Mouse (Mus musculus) midbrain, embryonic 16.5 days (tissue): Measurements from ENCODE around the gene Anxa6. TPM values are rescaled to one million over a fixed set of nuclear protein-coding genes. Genes with fewer than 3 reads are reported as not detected.
"Not testable (repeated sequence)": the region's sequence is repeated elsewhere in the genome, so short reads cannot be mapped to it uniquely, and the experiment has no call there.

ENCODE experiments used
- ATAC-seq: fragments of 200-750 bp; cut with Nextera tagmentation; 2 replicates; pipeline ENCODE4 v1.8.0; 2017; ENCODE audit warnings: moderate TSS enrichment
- H3K27ac ChIP-seq: fragments of 300-500 bp; sonication (generic); 2 replicates; pipeline ENCODE4 v1.5.1; 2014; ENCODE audit warnings: mild to moderate bottlenecking, low read length, mixed read lengths
- H3K27me3 ChIP-seq: fragments of 300-500 bp; sonication (generic); 2 replicates; pipeline ENCODE4 v1.6.1; 2014; ENCODE audit warnings: low read depth, low read length, mixed read lengths; ENCODE audit not compliant: control insufficient read depth, insufficient read depth
- H3K36me3 ChIP-seq: fragments of 300-500 bp; sonication (generic); 2 replicates; pipeline ENCODE4 v1.6.1; 2014; ENCODE audit warnings: mild to moderate bottlenecking, low read length, moderate library complexity, mixed read lengths; ENCODE audit not compliant: control insufficient read depth, insufficient read depth
- H3K4me1 ChIP-seq: fragments of 300-500 bp; sonication (generic); 2 replicates; pipeline ENCODE4 v1.6.1; 2014; ENCODE audit warnings: mild to moderate bottlenecking, low read length, mixed read lengths; ENCODE audit not compliant: control insufficient read depth, insufficient read depth
- H3K4me2 ChIP-seq: fragments of 300-500 bp; sonication (generic); 2 replicates; pipeline ENCODE4 v1.6.1; 2014; ENCODE audit warnings: mild to moderate bottlenecking, low read length, mixed read lengths
- H3K4me3 ChIP-seq: fragments of 300-500 bp; sonication (generic); 2 replicates; pipeline ENCODE4 v1.5.1; 2014; ENCODE audit warnings: low read depth, mild to moderate bottlenecking, low read length, moderate library complexity, mixed read lengths
- H3K9ac ChIP-seq: fragments of 300-500 bp; sonication (generic); 2 replicates; pipeline ENCODE4 v1.6.1; 2014; ENCODE audit warnings: low read depth, low read length, mixed read lengths
- H3K9me3 ChIP-seq: fragments of 300-500 bp; sonication (generic); replicated peaks from 2 replicates; pipeline ENCODE4 v1.6.1; 2014; ENCODE audit warnings: mild to moderate bottlenecking, low read length, mixed read lengths; ENCODE audit not compliant: control insufficient read depth, poor library complexity, severe bottlenecking
- WGBS: fragments of 180-500 bp; shearing (Covaris S2); extraction: QIAGEN DNeasy Blood & Tissue Kit; methylation state at CpG from one replicate; pipeline ENCODE4 v1.1.7; 2014; 5-methylcytosine and 5-hydroxymethylcytosine counted together
- polyA plus RNA-seq: library from polyadenylated mRNA; unstranded; fragments of >200 nt; fragmentation: Nextera tagmentation; extraction: Ambion mirVana; gene quantifications from 2 replicates; pipeline ENCODE4 v1.2.1, GENCODE M21; 2015

The Anxa6 gene
- polyA plus RNA-seq, 1 experiment from 2014 or later = 37.0 TPM

GRCm38 (mm10) chr11:54955735-54956480 is 77.3 kb downstream of the Anxa6 start:
- Histone ChIP-seq H3K27ac (peak overlapping the region; percentile 91), H3K4me3 (peak overlapping the region; percentile 81), H3K27me3 (no peaks in the 10 kb centered on the region), H3K4me1 (peaks cover 13% of the 10 kb centered on the region; the same call in 1 of the 2 replicates), H3K9ac (peak overlapping the region; percentile 91), H3K36me3 (no peaks in the 10 kb centered on the region), H3K9me3 (no peaks in the 10 kb centered on the region), H3K4me2 (peak overlapping the region; percentile 71)
- under 1% methylated on average over 59 of the region's 59 CpGs for whole genome bisulfite sequencing
- ATAC-seq = peak; percentile 97

GRCm38 (mm10) chr11:54955400-54955734 is 77.9 kb downstream of the Anxa6 start:
- not testable (repeated sequence) for ATAC-seq, H3K36me3 ChIP-seq, H3K27me3 ChIP-seq, H3K9me3 ChIP-seq
- H3K4me1 ChIP-seq = peaks cover 13% of the 10 kb centered on the region; the same call in 1 of the 2 replicates
- 46% methylated on average over 10 of the region's 10 CpGs for WGBS
- H3K27ac ChIP-seq = peak overlapping the region; percentile 91; the same call in 1 of the 2 replicates
- peak overlapping the region; percentile 81 for H3K4me3 ChIP-seq
- peak overlapping the region; percentile 71 for H3K4me2 ChIP-seq
- H3K9ac ChIP-seq = peak overlapping the region; percentile 91

- H3K9ac ChIP-seq = no peak overlapping the region
- 84% methylated on average over 8 of the region's 8 CpGs for WGBS
- H3K27me3 ChIP-seq = no peaks in the 10 kb centered on the region
- no peak overlapping the region for H3K4me2 ChIP-seq
- H3K9me3 ChIP-seq = no peaks in the 10 kb centered on the region
- no peak overlapping the region for H3K4me3 ChIP-seq
- H3K4me1 ChIP-seq = peaks cover 13% of the 10 kb centered on the region; the same call in 1 of the 2 replicates
- no peak overlapping the region for H3K27ac ChIP-seq
- no peaks in the 10 kb centered on the region for H3K36me3 ChIP-seq
- ATAC-seq = no peak
These were observed 78.5 kb downstream of the Anxa6 start for GRCm38 (mm10) chr11:54954716-54955115.

- Histone ChIP-seq H3K36me3 (no peaks in the 10 kb centered on the region), H3K4me3 (no peak overlapping the region), H3K27ac (no peak overlapping the region), H3K9ac (no peak overlapping the region), H3K27me3 (no peaks in the 10 kb centered on the region), H3K4me1 (peaks cover 13% of the 10 kb centered on the region; the same call in 1 of the 2 replicates), H3K9me3 (no peaks in the 10 kb centered on the region), H3K4me2 (peak overlapping the region; percentile 21; the same call in 1 of the 2 replicates)
- 28% methylated on average over 9 of the region's 9 CpGs for WGBS
- no peak for ATAC-seq
These were observed 79.2 kb downstream of the Anxa6 start for GRCm38 (mm10) chr11:54953993-54954446.

GRCm38 (mm10) chr11:54952651-54953050 is 80.6 kb downstream of the Anxa6 start:
- no peak overlapping the region for H3K4me3 ChIP-seq
- H3K9ac ChIP-seq = no peak overlapping the region
- no peaks in the 10 kb centered on the region for H3K9me3 ChIP-seq
- peaks cover 13% of the 10 kb centered on the region; the same call in 1 of the 2 replicates for H3K4me1 ChIP-seq
- no peaks in the 10 kb centered on the region for H3K27me3 ChIP-seq
- ATAC-seq = no peak
- WGBS = 83% methylated on average over 6 of the region's 6 CpGs
- H3K4me2 ChIP-seq = no peak overlapping the region
- H3K27ac ChIP-seq = no peak overlapping the region
- no peaks in the 10 kb centered on the region for H3K36me3 ChIP-seq

- H3K4me3 ChIP-seq = no peak overlapping the region
- H3K9me3 ChIP-seq = no peaks in the 10 kb centered on the region
- no peaks in the 10 kb centered on the region for H3K36me3 ChIP-seq
- no peaks in the 10 kb centered on the region for H3K27me3 ChIP-seq
- H3K4me1 ChIP-seq = peaks cover 13% of the 10 kb centered on the region; the same call in 1 of the 2 replicates
- no peak for ATAC-seq
- H3K4me2 ChIP-seq = no peak overlapping the region
- 80% methylated on average over 6 of the region's 6 CpGs for WGBS
- H3K27ac ChIP-seq = no peak overlapping the region
- no peak overlapping the region for H3K9ac ChIP-seq
These were observed 82.6 kb downstream of the Anxa6 start for GRCm38 (mm10) chr11:54950684-54951083.

- no peak overlapping the region for H3K9ac ChIP-seq
- no peak for ATAC-seq
- H3K4me2 ChIP-seq = no peak overlapping the region
- H3K36me3 ChIP-seq = no peaks in the 10 kb centered on the region
- no peak overlapping the region for H3K4me3 ChIP-seq
- H3K4me1 ChIP-seq = peaks cover 8% of the 10 kb centered on the region; the same call in 1 of the 2 replicates
- no peaks in the 10 kb centered on the region for H3K27me3 ChIP-seq
- 87% methylated on average over 1 of the region's 1 CpGs for WGBS
- no peaks in the 10 kb centered on the region for H3K9me3 ChIP-seq
- H3K27ac ChIP-seq = no peak overlapping the region
These were observed 83.5 kb downstream of the Anxa6 start for GRCm38 (mm10) chr11:54949717-54950116.

GRCm38 (mm10) chr11:54944702-54945101 is 88.5 kb downstream of the Anxa6 start:
- H3K9me3 ChIP-seq = no peaks in the 10 kb centered on the region
- no peak overlapping the region for H3K9ac ChIP-seq
- ATAC-seq = no peak
- H3K4me1 ChIP-seq = no peaks in the 10 kb centered on the region
- H3K36me3 ChIP-seq = no peaks in the 10 kb centered on the region
- H3K4me3 ChIP-seq = no peak overlapping the region
- H3K27ac ChIP-seq = no peak overlapping the region
- no peaks in the 10 kb centered on the region for H3K27me3 ChIP-seq
- H3K4me2 ChIP-seq = no peak overlapping the region
- 90% methylated on average over 3 of the region's 3 CpGs for WGBS

GRCm38 (mm10) chr11:54940056-54940455 is 93.2 kb downstream of the Anxa6 start:
- Histone ChIP-seq H3K9ac (no peak overlapping the region), H3K27me3 (no peaks in the 10 kb centered on the region), H3K27ac (no peak overlapping the region), H3K4me1 (0 out of 2 replicates have a peak, but pooled peaks cover 2% of the 10 kb centered on the region), H3K36me3 (peaks cover 7% of the 10 kb centered on the region; the same call in 1 of the 2 replicates), H3K4me3 (no peak overlapping the region), H3K4me2 (no peak overlapping the region), H3K9me3 (no peaks in the 10 kb centered on the region)
- WGBS = 73% methylated on average over 7 of the region's 7 CpGs
- ATAC-seq = no peak
